Comparison of ENCODE assay signal across 8 mouse cellular contexts in the genomic region with DNA sequence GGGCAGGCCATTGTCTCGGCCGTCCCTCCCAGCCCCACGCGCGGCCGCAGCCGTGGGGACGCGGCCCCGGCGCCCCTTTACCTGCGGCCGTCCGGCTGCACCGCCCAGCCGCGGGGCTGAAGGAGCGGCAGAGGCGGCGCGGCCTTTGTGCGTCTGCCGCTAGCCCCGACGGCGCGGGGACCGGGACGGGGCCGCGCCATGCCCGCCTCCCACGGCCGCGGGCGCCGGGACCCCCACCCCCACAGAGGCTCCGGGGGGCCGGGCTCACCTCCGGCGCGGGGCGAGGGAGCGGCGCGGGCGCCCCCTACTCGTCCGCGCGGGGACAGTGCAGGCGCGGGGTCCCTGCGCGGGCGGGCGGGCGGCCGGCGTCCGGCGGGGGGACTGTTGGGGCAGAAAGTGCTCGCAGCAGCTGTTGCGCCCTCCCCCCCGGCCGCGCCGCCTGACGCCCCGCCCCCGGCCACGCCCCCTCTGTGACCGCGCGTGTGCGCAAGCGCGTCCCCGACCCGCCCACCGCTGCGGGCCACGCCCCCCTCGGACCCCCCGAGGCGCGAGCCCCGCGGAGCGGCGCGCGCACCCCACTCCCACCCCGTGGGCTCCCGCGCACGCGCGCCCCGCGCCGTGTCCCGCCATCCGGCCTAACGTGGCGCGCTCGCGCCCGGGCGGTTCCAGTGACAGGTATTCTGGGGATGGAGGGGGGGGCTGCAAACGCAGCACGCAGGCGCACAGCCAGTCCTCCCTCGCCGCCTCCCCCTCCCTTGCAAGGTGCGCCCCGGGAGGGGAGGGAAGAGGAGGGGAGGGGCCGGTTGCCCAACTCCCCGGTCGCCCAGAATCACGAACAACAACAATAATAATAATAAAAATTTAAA. TPM values are rescaled to one million over a fixed set of nuclear protein-coding genes. Genes with fewer than 3 reads are reported as not detected.
A peak's percentile ranks its signal among the peaks of the same experiment; 100 is the strongest.
DNase-seq lines count a peak whose midpoint lies in the region; ATAC-seq and TF ChIP-seq lines count a peak whose summit lies in the region.

No protein-coding gene starts in this region.

- H3K4me1 ChIP-seq in cerebellum, adult 2 months (ENCODE audit: control insufficient read depth, insufficient read depth, low read length), result no peaks in the 10 kb centered on the region
- peaks cover 5% of the 10 kb centered on the region; the same call in 1 of the 2 replicates for H3K4me1 ChIP-seq in embryonic facial prominence, embryonic 11.5 days (ENCODE audit: control insufficient read depth, insufficient read depth, low read length)

- DNase-seq in cerebellum, adult 2 months, result peak; percentile 25
- DNase-seq in cerebellum, adult 9-10 months, result no peak
- peak; percentile 91 for DNase-seq in embryonic facial prominence, embryonic 11.5 days (ENCODE audit: low spot score)
- DNase-seq in heart, adult 8-10 months (ENCODE audit: low spot score), result peak; percentile 70
- peak; percentile 78 to 80 for DNase-seq in kidney, adult 8-10 months
- peak; percentile 93 for DNase-seq in liver
- peak; percentile 69 to 82 for DNase-seq in spleen, postnatal 14 days (ENCODE audit: low spot score in 2 of 2)

- peak overlapping the region; percentile 6 for H3K4me3 ChIP-seq in cerebellum, adult 2 months (replicated peaks; ENCODE audit: insufficient read depth, low read depth, low read length)
- H3K4me3 ChIP-seq in embryonic facial prominence, embryonic 11.5 days (ENCODE audit: low read depth, low read length), result peak overlapping the region; percentile 94

- ATAC-seq in embryonic facial prominence, embryonic 11.5 days (replicated peaks; ENCODE audit: insufficient number of reproducible peaks, low FRiP score, low TSS enrichment, low read depth), result peak; percentile 84
- ATAC-seq in monocyte, adult 5-6 weeks (replicated peaks; ENCODE audit: insufficient number of reproducible peaks, low FRiP score, low TSS enrichment, poor library complexity, severe bottlenecking), result peak; percentile 29

- no peak for TF ChIP-seq CTCF in cerebellum, adult 2 months (IDR thresholded peaks at IDR 0.05; ENCODE audit: borderline replicate concordance, insufficient read depth, low read depth, low read length)

- under 1% methylated on average over 111 of the region's 122 CpGs for WGBS in cerebellum, adult 2 months
- WGBS in embryonic facial prominence, embryonic 11.5 days, result 0% methylated on average over 51 of the region's 122 CpGs

- H3K4me2 ChIP-seq in embryonic facial prominence, embryonic 11.5 days (ENCODE audit: low read depth, low read length), result peak overlapping the region; percentile 59

- no peaks in the 10 kb centered on the region for H3K36me3 ChIP-seq in embryonic facial prominence, embryonic 11.5 days (replicated peaks; ENCODE audit: control insufficient read depth, insufficient read depth, low read depth, low read length)

- no peak for TF ChIP-seq POLR2A in cerebellum, adult 2 months (IDR thresholded peaks at IDR 0.05; ENCODE audit: borderline replicate concordance, insufficient read depth, low read length)

- no peaks in the 10 kb centered on the region for H3K9me3 ChIP-seq in embryonic facial prominence, embryonic 11.5 days (replicated peaks; ENCODE audit: control insufficient read depth, low read length)

- H3K9ac ChIP-seq in embryonic facial prominence, embryonic 11.5 days (replicated peaks; ENCODE audit: low read length), result peak overlapping the region; percentile 98

- peaks cover 8% of the 10 kb centered on the region; the same call in 1 of the 2 replicates for H3K27me3 ChIP-seq in cerebellum, adult 2 months (ENCODE audit: control insufficient read depth, insufficient read depth, low read length)
- H3K27me3 ChIP-seq in embryonic facial prominence, embryonic 11.5 days (ENCODE audit: control insufficient read depth, insufficient read depth, low read length), result no peaks in the 10 kb centered on the region

- H3K27ac ChIP-seq in cerebellum, adult 2 months (ENCODE audit: insufficient read depth, low read length), result no peak overlapping the region
- H3K27ac ChIP-seq in embryonic facial prominence, embryonic 11.5 days (replicated peaks; ENCODE audit: low read depth, low read length), result peak overlapping the region; percentile 94

RNA-seq across cellular contexts. Expression of a gene that starts 16.9 kb away (rescaled TPM):
- 0.93 and 0.98 TPM in 2 replicates for polyA plus RNA-seq in cerebellum, adult 2 months (2012; rRNA removed)
- 3.9 and 4.5 TPM in 2 replicates for polyA plus RNA-seq in embryonic facial prominence, embryonic 11.5 days (2014; fragmentation: Nextera tagmentation; extraction: Ambion mirVana)
- total RNA-seq in heart, adult 8-10 months (2022), result 10 to 100 TPM in 1 of 4 experiments, 1 to 10 TPM in 3; 7.4 to 12.0 (median 8.9) TPM
- 28.3 to 57.4 TPM (median 42.9 TPM) in 3 replicates for total RNA-seq in monocyte, adult 5-6 weeks (2017)
